Mouse (Mus musculus): ENCODE data around the gene Rasgef1b. TPM values are rescaled to one million over a fixed set of nuclear protein-coding genes. Genes with fewer than 3 reads are reported as not detected.

Gene Rasgef1b
- polyA plus RNA-seq, 1 experiment from 2014 or later = 25.5 TPM

GRCm38 (mm10) chr5:99606164-99606858, 122.6 kb downstream of the Rasgef1b start:
- no peak overlapping the region for H3K9ac ChIP-seq (ENCODE audit: low read length)
- 85% methylated on average over 15 of the region's 15 CpGs for WGBS
- H3K27ac ChIP-seq (ENCODE audit: low read depth, low read length) = no peak overlapping the region

GRCm38 (mm10) chr5:99602244-99603023, 126.4 kb downstream of the Rasgef1b start:
- ATAC-seq (replicated peaks; ENCODE audit: low FRiP score) = no peak
- H3K4me2 ChIP-seq (ENCODE audit: low read depth, low read length, severe bottlenecking) = no peak overlapping the region
- no peaks in the 10 kb centered on the region; the same call in 1 of the 2 replicates for H3K4me1 ChIP-seq (replicated peaks; ENCODE audit: control insufficient read depth, insufficient read depth, low read length)
- H3K27me3 ChIP-seq (ENCODE audit: control insufficient read depth, insufficient read depth, low read length) = no peaks in the 10 kb centered on the region
- no peak overlapping the region for H3K9ac ChIP-seq (ENCODE audit: low read length)
- no peak for DNase-seq (ENCODE audit: low spot score)
- no peak overlapping the region for H3K27ac ChIP-seq (ENCODE audit: low read depth, low read length)
- 82% methylated on average over 10 of the region's 10 CpGs for WGBS
- H3K9me3 ChIP-seq (ENCODE audit: control insufficient read depth, low read length) = no peaks in the 10 kb centered on the region
- H3K4me3 ChIP-seq (ENCODE audit: low read depth, low read length) = no peak overlapping the region
- H3K36me3 ChIP-seq (ENCODE audit: control insufficient read depth, insufficient read depth, low read length) = no peaks in the 10 kb centered on the region

More at GRCm38 (mm10) chr5:99606164-99606858, 122.6 kb downstream of the Rasgef1b start:
- no peaks in the 10 kb centered on the region for H3K36me3 ChIP-seq (ENCODE audit: control insufficient read depth, insufficient read depth, low read length)
- no peak overlapping the region for H3K4me2 ChIP-seq (ENCODE audit: low read depth, low read length, severe bottlenecking)
- DNase-seq (ENCODE audit: low spot score) (no peak), ATAC-seq (replicated peaks; ENCODE audit: low FRiP score) (no peak)
- peaks cover 4% of the 10 kb centered on the region for H3K27me3 ChIP-seq (ENCODE audit: control insufficient read depth, insufficient read depth, low read length)
- no peaks in the 10 kb centered on the region for H3K9me3 ChIP-seq (ENCODE audit: control insufficient read depth, low read length)
- no peak overlapping the region for H3K4me3 ChIP-seq (ENCODE audit: low read depth, low read length)
- H3K4me1 ChIP-seq (replicated peaks; ENCODE audit: control insufficient read depth, insufficient read depth, low read length) = no peaks in the 10 kb centered on the region

GRCm38 (mm10) chr5:99599376-99599775, 129.5 kb downstream of the Rasgef1b start:
- Histone ChIP-seq H3K4me2 (ENCODE audit: low read depth, low read length, severe bottlenecking) (no peak overlapping the region), H3K27me3 (ENCODE audit: control insufficient read depth, insufficient read depth, low read length) (no peaks in the 10 kb centered on the region), H3K27ac (ENCODE audit: low read depth, low read length) (no peak overlapping the region), H3K9me3 (ENCODE audit: control insufficient read depth, low read length) (no peaks in the 10 kb centered on the region), H3K36me3 (ENCODE audit: control insufficient read depth, insufficient read depth, low read length) (no peaks in the 10 kb centered on the region), H3K4me1 (replicated peaks; ENCODE audit: control insufficient read depth, insufficient read depth, low read length) (no peaks in the 10 kb centered on the region; the same call in 1 of the 2 replicates), H3K9ac (ENCODE audit: low read length) (no peak overlapping the region), H3K4me3 (ENCODE audit: low read depth, low read length) (no peak overlapping the region)
- DNase-seq (ENCODE audit: low spot score) (no peak), ATAC-seq (replicated peaks; ENCODE audit: low FRiP score) (no peak)
- WGBS = 83% methylated on average over 11 of the region's 11 CpGs

GRCm38 (mm10) chr5:99598470-99599110, 130.3 kb downstream of the Rasgef1b start:
- Histone ChIP-seq H3K27ac (ENCODE audit: low read depth, low read length) (no peak overlapping the region), H3K4me1 (replicated peaks; ENCODE audit: control insufficient read depth, insufficient read depth, low read length) (no peaks in the 10 kb centered on the region; the same call in 1 of the 2 replicates), H3K4me3 (ENCODE audit: low read depth, low read length) (no peak overlapping the region), H3K4me2 (ENCODE audit: low read depth, low read length, severe bottlenecking) (no peak overlapping the region), H3K9ac (ENCODE audit: low read length) (no peak overlapping the region), H3K36me3 (ENCODE audit: control insufficient read depth, insufficient read depth, low read length) (no peaks in the 10 kb centered on the region), H3K9me3 (ENCODE audit: control insufficient read depth, low read length) (no peaks in the 10 kb centered on the region), H3K27me3 (ENCODE audit: control insufficient read depth, insufficient read depth, low read length) (no peaks in the 10 kb centered on the region)
- ATAC-seq (replicated peaks; ENCODE audit: low FRiP score) = no peak
- 72% methylated on average over 10 of the region's 10 CpGs for WGBS
- DNase-seq (ENCODE audit: low spot score) = no peak

GRCm38 (mm10) chr5:99597701-99598100, 131.2 kb downstream of the Rasgef1b start:
- no peaks in the 10 kb centered on the region for H3K9me3 ChIP-seq (ENCODE audit: control insufficient read depth, low read length)
- H3K27ac ChIP-seq (ENCODE audit: low read depth, low read length) = no peak overlapping the region
- H3K36me3 ChIP-seq (ENCODE audit: control insufficient read depth, insufficient read depth, low read length) = no peaks in the 10 kb centered on the region
- DNase-seq (ENCODE audit: low spot score) = no peak
- H3K9ac ChIP-seq (ENCODE audit: low read length) = no peak overlapping the region
- WGBS = 52% methylated on average over 7 of the region's 7 CpGs
- H3K27me3 ChIP-seq (ENCODE audit: control insufficient read depth, insufficient read depth, low read length) = no peaks in the 10 kb centered on the region
- ATAC-seq (replicated peaks; ENCODE audit: low FRiP score) = no peak
- no peak overlapping the region for H3K4me3 ChIP-seq (ENCODE audit: low read depth, low read length)
- no peaks in the 10 kb centered on the region; the same call in 1 of the 2 replicates for H3K4me1 ChIP-seq (replicated peaks; ENCODE audit: control insufficient read depth, insufficient read depth, low read length)
- no peak overlapping the region for H3K4me2 ChIP-seq (ENCODE audit: low read depth, low read length, severe bottlenecking)

- Histone ChIP-seq H3K36me3 (ENCODE audit: control insufficient read depth, insufficient read depth, low read length) (no peaks in the 10 kb centered on the region), H3K9ac (ENCODE audit: low read length) (no peak overlapping the region), H3K4me2 (ENCODE audit: low read depth, low read length, severe bottlenecking) (no peak overlapping the region), H3K4me1 (replicated peaks; ENCODE audit: control insufficient read depth, insufficient read depth, low read length) (no peaks in the 10 kb centered on the region), H3K9me3 (ENCODE audit: control insufficient read depth, low read length) (no peaks in the 10 kb centered on the region), H3K27ac (ENCODE audit: low read depth, low read length) (no peak overlapping the region), H3K27me3 (ENCODE audit: control insufficient read depth, insufficient read depth, low read length) (no peaks in the 10 kb centered on the region), H3K4me3 (ENCODE audit: low read depth, low read length) (no peak overlapping the region)
- DNase-seq (ENCODE audit: low spot score) = no peak
- no peak for ATAC-seq (replicated peaks; ENCODE audit: low FRiP score)
- 65% methylated on average over 6 of the region's 6 CpGs for WGBS
These were observed 137.5 kb downstream of the Rasgef1b start for GRCm38 (mm10) chr5:99591348-99591747.

GRCm38 (mm10) chr5:99590539-99590938, 138.3 kb downstream of the Rasgef1b start:
- Histone ChIP-seq H3K27ac (ENCODE audit: low read depth, low read length) (no peak overlapping the region), H3K27me3 (ENCODE audit: control insufficient read depth, insufficient read depth, low read length) (no peaks in the 10 kb centered on the region)
- 83% methylated on average over 4 of the region's 4 CpGs for WGBS

GRCm38 (mm10) chr5:99587994-99588393, 140.9 kb downstream of the Rasgef1b start:
- WGBS = 90% methylated on average over 5 of the region's 5 CpGs
- Histone ChIP-seq H3K9me3 (ENCODE audit: control insufficient read depth, low read length) (no peaks in the 10 kb centered on the region), H3K36me3 (ENCODE audit: control insufficient read depth, insufficient read depth, low read length) (no peaks in the 10 kb centered on the region), H3K27me3 (ENCODE audit: control insufficient read depth, insufficient read depth, low read length) (no peaks in the 10 kb centered on the region), H3K4me1 (replicated peaks; ENCODE audit: control insufficient read depth, insufficient read depth, low read length) (no peaks in the 10 kb centered on the region), H3K4me2 (ENCODE audit: low read depth, low read length, severe bottlenecking) (no peak overlapping the region), H3K9ac (ENCODE audit: low read length) (no peak overlapping the region), H3K27ac (ENCODE audit: low read depth, low read length) (no peak overlapping the region), H3K4me3 (ENCODE audit: low read depth, low read length) (no peak overlapping the region)
- ATAC-seq (replicated peaks; ENCODE audit: low FRiP score) (no peak), DNase-seq (ENCODE audit: low spot score) (no peak)

More at GRCm38 (mm10) chr5:99590539-99590938, 138.3 kb downstream of the Rasgef1b start:
- Histone ChIP-seq H3K4me3 (ENCODE audit: low read depth, low read length) (no peak overlapping the region), H3K9me3 (ENCODE audit: control insufficient read depth, low read length) (no peaks in the 10 kb centered on the region), H3K9ac (ENCODE audit: low read length) (no peak overlapping the region), H3K36me3 (ENCODE audit: control insufficient read depth, insufficient read depth, low read length) (no peaks in the 10 kb centered on the region), H3K4me2 (ENCODE audit: low read depth, low read length, severe bottlenecking) (no peak overlapping the region), H3K4me1 (replicated peaks; ENCODE audit: control insufficient read depth, insufficient read depth, low read length) (no peaks in the 10 kb centered on the region)
- no peak for DNase-seq (ENCODE audit: low spot score)
- ATAC-seq (replicated peaks; ENCODE audit: low FRiP score) = no peak
